Mouse (Mus musculus): ENCODE measurements at regions not wholly inside any gene's neighbourhood (a gene's known extent, or its start where the extent isn't known, plus 50 kb on each side); places are given as distances from the start of the nearest gene placed in this dataset.
A peak's percentile ranks its signal among the peaks of the same experiment; 100 is the strongest.

DNA sequence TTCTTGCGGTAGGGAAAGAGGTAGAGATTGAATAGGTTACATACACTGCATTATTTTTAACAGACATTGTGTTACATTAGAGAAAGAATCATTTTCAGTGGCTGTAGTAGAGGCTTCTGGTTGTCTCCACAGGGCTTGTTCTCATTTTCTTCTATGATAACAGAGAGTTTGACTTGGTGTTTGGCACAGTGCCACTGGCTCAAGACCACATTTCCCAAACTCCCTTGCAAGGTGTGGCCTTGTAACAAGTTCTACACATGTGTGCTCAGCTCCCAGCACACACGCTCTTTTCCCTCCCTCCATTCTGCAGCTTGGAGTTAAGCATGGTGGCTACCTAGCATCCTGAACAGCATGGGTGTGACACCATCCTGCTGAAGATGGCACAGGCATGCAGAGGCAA lies 252.2 kb downstream of the Spry2 start:
- Histone ChIP-seq H3K27ac (ENCODE audit: control insufficient read depth, low read depth, low read length) (no peak overlapping the region), H3K4me3 (ENCODE audit: control insufficient read depth in 1 of 2, insufficient read depth in 1 of 2, low read depth in 2 of 2, low read length in 2 of 2) (no peak overlapping the region), H3K27me3 (ENCODE audit: control insufficient read depth in 1 of 2, insufficient read depth in 2 of 2, low read length in 2 of 2) (no peaks in the 10 kb centered on the region), H3K36me3 (ENCODE audit: control insufficient read depth in 1 of 2, insufficient read depth in 2 of 2, low read length in 2 of 2) (peaks cover 0 to 38% of the 10 kb centered on the region in 2 experiments; a peak in 2 of 4 replicates), H3K4me1 (ENCODE audit: control insufficient read depth in 1 of 2, insufficient read depth in 2 of 2, low read length in 2 of 2) (peaks cover 18 to 22% of the 10 kb centered on the region in 2 experiments), H3K9ac (ENCODE audit: control insufficient read depth, low read depth, low read length, poor library complexity, severe bottlenecking) (no peak overlapping the region), H3K9me3 (replicated peaks; ENCODE audit: insufficient read depth, low read length) (no peaks in the 10 kb centered on the region), H3K79me2 (ENCODE audit: control insufficient read depth, insufficient read depth, low read length, poor library complexity) (no peaks in the 10 kb centered on the region)
- TF ChIP-seq SMC3 (IDR thresholded peaks at IDR 0.05; ENCODE audit: low read depth, low read length) (no peak), CHD2 (IDR thresholded peaks at IDR 0.05; ENCODE audit: low read length) (no peak), RAD21 (IDR thresholded peaks at IDR 0.05; ENCODE audit: low read depth, low read length) (no peak), MXI1 (IDR thresholded peaks at IDR 0.05; ENCODE audit: low read depth, low read length) (peak; percentile 28; the same call in 1 of the 2 replicates), E2F4 (IDR thresholded peaks at IDR 0.05; ENCODE audit: borderline replicate concordance, low read depth, low read length) (no peak), TCF12 (IDR thresholded peaks at IDR 0.05; ENCODE audit: low read depth, low read length) (0 out of 2 replicates have a peak, but pooled peaks have one; percentile 32), TAL1 (IDR thresholded peaks at IDR 0.05; ENCODE audit: low read length) (no peak), MAZ (IDR thresholded peaks at IDR 0.05; ENCODE audit: low read depth, low read length) (no peak), HCFC1 (IDR thresholded peaks at IDR 0.05; ENCODE audit: low read depth, low read length) (peak; percentile 68), GATA1 (IDR thresholded peaks at IDR 0.05; ENCODE audit: low read depth, low read length) (no peak), ETS1 (IDR thresholded peaks at IDR 0.05; ENCODE audit: low read depth, low read length) (peak; percentile 18; the same call in 1 of the 2 replicates), MEF2A (IDR thresholded peaks at IDR 0.05; ENCODE audit: extremely low read depth, insufficient replicate concordance, low read depth, low read length, poor library complexity, severe bottlenecking) (no peak), TBP (IDR thresholded peaks at IDR 0.05; ENCODE audit: low read depth, low read length) (no peak), EP300 (IDR thresholded peaks at IDR 0.05; ENCODE audit: low read depth in 1 of 2, low read length in 2 of 2) (peak in 1 of 2 experiments; percentile 6; a peak in 1 of 4 replicates), MYC (IDR thresholded peaks at IDR 0.05; ENCODE audit: low read depth, low read length) (no peak), JUND (IDR thresholded peaks at IDR 0.05; ENCODE audit: low read depth, low read length) (no peak), RCOR1 (IDR thresholded peaks at IDR 0.05; ENCODE audit: low read depth, low read length) (no peak), NELFE (IDR thresholded peaks at IDR 0.05; ENCODE audit: low read depth, low read length) (no peak)
- peak; percentile 72 for DNase-seq (ENCODE audit: low read depth, low spot score)

DNA sequence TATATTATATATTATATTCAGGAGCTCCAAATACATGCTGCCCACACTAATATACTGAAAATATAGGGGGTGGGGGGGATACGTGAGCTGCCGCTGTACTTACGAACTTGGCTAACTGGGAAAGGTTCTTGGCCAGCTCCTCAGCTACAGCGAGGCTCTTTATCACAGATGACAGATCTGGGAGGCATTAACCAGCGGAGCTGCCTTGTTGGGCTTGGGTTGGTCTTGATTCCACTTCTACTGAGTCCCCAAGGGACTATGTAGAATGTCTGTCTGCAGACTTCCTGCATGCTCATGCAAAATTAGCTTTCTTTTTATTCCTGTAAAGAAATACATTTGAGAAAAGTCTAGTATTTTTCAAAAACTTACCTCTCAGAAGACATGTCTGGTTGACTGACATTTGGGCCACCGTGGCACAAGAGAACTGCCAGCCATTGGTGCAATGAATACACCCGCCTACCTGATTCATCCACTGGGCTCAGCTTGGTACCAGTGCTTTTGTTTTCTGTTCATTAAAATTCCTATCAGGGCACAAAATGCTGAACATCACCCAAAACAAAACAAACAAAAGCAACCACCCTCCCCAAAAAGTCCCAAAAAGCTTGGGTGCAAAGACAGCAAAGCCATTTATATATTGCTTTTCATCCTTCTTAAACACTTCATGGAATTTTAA lies 253.2 kb downstream of the Spry2 start:
- H3K27me3 ChIP-seq (ENCODE audit: control insufficient read depth in 1 of 2, insufficient read depth in 2 of 2, low read length in 2 of 2), result no peaks in the 10 kb centered on the region
- no peaks in the 10 kb centered on the region for H3K79me2 ChIP-seq (ENCODE audit: control insufficient read depth, insufficient read depth, low read length, poor library complexity)
- H3K4me1 ChIP-seq (ENCODE audit: control insufficient read depth in 1 of 2, insufficient read depth in 2 of 2, low read length in 2 of 2), result peaks cover 13 to 17% of the 10 kb centered on the region in 2 experiments
- peaks cover 0 to 30% of the 10 kb centered on the region in 2 experiments; a peak in 2 of 4 replicates for H3K36me3 ChIP-seq (ENCODE audit: control insufficient read depth in 1 of 2, insufficient read depth in 2 of 2, low read length in 2 of 2)
- no peak for DNase-seq (ENCODE audit: low read depth, low spot score)
- H3K27ac ChIP-seq (ENCODE audit: control insufficient read depth, low read depth, low read length), result no peak overlapping the region
- TF ChIP-seq HCFC1 (IDR thresholded peaks at IDR 0.05; ENCODE audit: low read depth, low read length), result no peak
- TF ChIP-seq KAT2A (conservative IDR thresholded peaks at IDR 0.05; ENCODE audit: low read depth, low read length), result no peak
- no peak for TF ChIP-seq E2F4 (IDR thresholded peaks at IDR 0.05; ENCODE audit: borderline replicate concordance, low read depth, low read length)
- no peak for TF ChIP-seq SMC3 (IDR thresholded peaks at IDR 0.05; ENCODE audit: low read depth, low read length)
- TF ChIP-seq NELFE (IDR thresholded peaks at IDR 0.05; ENCODE audit: low read depth, low read length), result no peak
- no peak for TF ChIP-seq MAX (IDR thresholded peaks at IDR 0.05; ENCODE audit: low read length)
- no peak for TF ChIP-seq RCOR1 (IDR thresholded peaks at IDR 0.05; ENCODE audit: low read depth, low read length)
- TF ChIP-seq TCF12 (IDR thresholded peaks at IDR 0.05; ENCODE audit: low read depth, low read length), result no peak
- TF ChIP-seq RAD21 (IDR thresholded peaks at IDR 0.05; ENCODE audit: low read depth, low read length), result no peak
- H3K4me3 ChIP-seq (ENCODE audit: control insufficient read depth in 1 of 2, insufficient read depth in 1 of 2, low read depth in 2 of 2, low read length in 2 of 2), result no peak overlapping the region
- no peak overlapping the region for H3K9ac ChIP-seq (ENCODE audit: control insufficient read depth, low read depth, low read length, poor library complexity, severe bottlenecking)
- H3K9me3 ChIP-seq (replicated peaks; ENCODE audit: insufficient read depth, low read length), result no peaks in the 10 kb centered on the region
